Mouse (Mus musculus): ENCODE measurements around the gene Azin2.

Azin2 gene

DNA sequence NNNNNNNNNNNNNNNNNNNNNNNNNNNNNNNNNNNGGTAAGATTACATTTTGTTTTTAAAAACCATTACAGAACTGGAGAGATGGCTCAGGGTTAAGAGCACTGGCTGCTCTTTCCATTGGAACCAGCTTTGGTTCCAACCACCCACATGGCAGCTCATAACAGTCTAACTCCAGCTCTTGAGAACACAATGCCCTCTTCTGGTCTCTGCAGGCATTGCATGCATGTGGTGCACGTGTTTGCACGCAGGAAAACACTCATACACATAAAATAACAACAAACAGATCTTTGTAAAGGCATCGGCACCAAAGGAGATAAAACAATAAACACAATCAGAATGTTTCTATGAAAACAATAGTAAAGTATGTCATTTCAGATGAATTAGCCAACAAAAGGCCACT lies 19.9 kb downstream of the Azin2 start:
- no peak for DNase-seq (ENCODE audit: low read depth, low spot score)

DNA sequence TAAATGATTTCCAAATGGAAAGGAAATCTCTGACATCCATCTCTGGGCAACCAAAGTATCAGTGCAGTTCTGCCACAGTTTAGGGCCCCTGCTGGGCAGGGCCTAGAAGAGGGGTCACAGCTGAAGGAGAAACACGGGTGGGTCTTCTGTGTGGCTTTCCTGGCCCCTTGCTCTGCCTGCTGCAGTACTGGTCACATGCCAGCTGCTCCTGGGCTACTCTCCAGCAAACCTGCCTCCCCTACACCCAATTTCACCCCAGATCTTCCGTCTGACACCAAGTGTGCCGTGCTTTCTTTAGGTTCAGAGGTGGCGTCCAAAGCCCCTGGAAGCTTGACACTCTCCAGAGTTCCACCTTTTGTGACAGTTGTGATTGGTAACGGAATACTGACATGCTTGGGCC lies 26.6 kb downstream of the Azin2 start:
- no peak for DNase-seq (ENCODE audit: low read depth, low spot score)

DNA sequence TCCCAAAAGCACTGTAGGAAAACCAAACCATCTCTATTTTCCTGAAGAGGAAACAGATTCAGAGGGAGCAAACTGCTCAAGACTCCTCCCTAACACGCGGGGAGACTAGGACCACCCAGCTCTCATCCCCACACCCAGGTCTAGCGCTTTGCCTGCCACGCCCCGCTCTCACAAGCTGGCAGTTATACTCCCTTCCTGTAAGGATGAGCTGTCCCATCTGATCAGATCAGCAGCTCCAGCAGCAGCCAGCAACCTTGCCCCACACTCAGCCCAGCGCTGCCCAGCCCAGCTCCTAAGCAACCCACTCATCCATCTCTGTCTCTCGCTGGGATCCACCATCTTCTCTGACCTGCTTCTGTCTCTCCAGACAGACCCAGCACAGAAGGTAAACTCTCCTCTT lies 29.5 kb downstream of the Azin2 start:
- DNase-seq (ENCODE audit: low read depth, low spot score) = no peak

DNA sequence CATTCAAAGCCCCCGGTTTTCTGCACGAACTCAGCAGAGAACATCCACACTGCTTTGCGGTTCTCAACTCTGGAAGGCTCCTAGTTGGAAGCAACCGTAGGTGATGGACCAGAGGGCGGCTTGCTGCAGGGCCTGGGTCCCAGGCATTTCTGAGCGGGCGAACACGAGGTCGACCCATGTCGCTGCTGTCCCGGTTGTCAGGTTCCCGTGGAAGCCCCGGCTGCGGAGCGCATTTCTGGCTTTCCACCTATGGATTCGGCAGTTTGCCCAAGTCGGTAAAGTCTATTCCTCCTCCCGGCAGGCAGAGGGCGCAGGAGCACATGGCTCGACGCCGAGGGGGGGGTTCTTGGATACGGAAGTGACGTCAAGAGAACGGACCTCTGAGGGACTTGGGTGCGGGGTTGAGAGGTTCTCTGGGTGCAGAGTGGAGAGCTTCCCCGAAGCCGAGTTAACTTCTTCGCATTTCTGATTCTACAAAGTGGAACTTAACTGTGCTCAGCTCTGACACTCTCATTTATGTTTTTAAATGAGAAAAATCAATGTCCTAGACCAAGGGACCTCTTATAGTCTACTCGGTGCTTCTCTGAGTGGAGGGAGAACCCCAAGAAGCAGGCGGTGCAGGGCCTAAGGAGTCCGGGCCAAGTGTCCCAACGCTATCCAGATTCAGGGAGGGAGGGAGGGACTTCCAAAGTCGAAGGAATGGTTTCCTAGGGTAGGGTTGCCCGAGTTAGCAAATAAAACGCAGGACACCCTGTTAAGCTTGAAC lies 37.2 kb downstream of the Azin2 start:
- DNase-seq (ENCODE audit: low read depth, low spot score) = peak; percentile 88

DNA sequence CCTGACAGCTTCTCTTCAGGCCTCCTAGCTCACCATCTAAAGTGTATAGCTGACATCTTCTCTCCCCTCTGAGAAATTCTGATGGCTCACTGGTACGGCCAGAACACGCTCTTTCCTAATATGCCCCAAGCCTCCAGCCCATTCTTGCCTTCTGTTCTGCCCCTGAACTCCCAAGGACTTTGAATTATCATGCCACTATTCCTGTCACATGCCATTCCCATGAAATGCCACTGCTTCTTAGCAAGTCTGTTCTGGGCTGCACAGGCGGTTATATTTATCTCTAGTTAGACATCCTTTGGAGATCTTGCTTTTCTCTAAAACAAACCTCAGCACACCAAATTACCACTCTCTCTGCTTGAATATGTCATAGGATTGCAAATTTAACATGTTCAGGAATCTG lies 38.6 kb downstream of the Azin2 start:
- no peak for DNase-seq (ENCODE audit: low read depth, low spot score)

DNA sequence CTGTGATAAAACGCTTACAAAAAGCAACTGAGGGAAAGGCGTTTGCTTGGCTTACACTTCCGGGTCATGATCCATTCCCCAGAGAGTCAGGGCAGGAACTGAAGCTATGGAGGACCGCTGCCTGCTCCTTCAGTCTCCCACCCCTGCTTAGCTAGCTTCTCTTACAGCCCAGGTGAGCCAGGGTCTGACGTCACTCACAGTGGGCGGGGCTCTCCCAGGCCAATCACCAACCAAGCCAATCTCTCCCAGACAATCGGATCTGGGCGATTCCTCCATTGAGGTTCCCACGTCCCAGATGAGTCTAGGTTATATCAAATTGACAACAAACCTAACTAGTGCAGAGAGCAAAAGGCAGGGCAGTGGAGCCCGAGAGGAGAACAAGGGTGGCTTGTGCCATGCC lies 43.1 kb downstream of the Azin2 start:
- no peak for DNase-seq (ENCODE audit: low read depth, low spot score)

DNA sequence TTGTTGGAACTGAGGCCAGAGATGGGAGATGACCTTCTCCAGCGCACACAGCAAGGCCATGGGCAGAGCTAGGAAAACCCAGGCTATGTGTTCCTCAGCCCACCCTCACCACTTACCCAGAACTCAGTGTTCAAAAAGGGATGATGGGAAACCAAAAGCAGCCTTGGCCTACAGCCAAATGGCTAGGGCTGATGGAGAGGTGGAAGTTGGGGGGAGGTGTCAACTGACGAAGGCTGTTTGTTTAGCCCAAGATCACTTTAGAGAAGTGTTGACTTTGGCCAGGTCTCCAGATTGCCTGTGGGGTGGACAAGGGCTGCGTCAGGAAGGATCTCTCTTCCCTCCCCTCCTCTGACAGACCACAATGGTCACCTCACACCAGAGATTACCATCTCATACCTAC lies 44.1 kb downstream of the Azin2 start:
- no peak for DNase-seq (ENCODE audit: low read depth, low spot score)

DNA sequence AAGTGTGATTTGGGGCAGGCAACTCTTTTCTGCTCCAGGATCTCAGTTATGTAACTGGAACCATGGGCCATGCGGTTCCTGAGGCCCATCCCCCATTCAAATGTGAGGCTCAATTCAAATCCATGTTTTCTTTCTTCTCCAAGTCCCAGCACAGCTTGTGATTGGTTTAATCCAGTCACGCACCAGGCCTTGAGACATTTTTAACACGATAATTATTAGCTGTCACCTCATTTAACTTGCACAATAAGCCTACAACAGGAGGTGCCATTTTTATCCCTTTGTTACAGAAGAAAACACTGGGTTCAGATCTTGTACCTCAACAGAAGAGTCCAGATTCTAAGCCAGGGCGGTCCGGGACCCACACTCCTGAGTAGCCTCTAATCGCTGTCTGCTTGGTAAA lies 44.5 kb downstream of the Azin2 start:
- no peak for DNase-seq (ENCODE audit: low read depth, low spot score)

DNA sequence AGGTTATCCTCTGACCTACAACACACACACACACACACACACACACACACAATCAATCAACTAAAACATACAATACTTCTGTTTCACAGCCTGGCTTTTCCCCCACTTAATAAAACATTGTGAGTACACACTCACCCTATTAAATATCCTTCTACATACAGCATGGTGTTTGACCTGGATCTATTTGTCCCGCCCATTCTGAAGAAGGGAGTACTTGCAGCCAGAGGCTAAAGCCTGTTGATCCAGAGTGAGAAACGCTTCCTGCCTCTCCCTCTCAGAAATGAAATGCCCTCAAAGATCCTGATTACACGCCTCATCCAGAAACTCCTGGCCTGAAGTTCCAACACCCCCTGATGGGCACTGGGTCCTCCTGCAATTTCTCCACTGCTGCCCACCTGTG lies 45.1 kb downstream of the Azin2 start:
- no peak for DNase-seq (ENCODE audit: low read depth, low spot score)

DNA sequence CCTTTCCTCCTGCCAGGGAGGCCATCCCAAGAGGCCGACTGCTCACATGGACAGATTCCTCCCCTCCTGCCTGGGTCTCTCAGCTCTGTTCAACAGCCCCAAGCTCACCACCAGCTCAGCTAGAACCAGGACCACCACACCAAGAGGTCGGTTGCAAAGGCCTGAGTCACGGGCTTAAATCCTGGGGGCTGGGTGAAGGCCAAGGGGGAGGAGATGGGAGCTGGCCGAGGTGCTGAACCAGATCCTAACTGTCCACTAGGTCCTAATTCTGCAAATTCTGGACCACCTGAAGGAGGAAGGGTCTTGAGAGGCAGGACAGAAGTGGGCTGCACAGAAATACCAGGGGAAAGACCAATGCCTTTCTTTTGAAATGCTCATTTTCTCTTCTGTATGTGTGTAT lies 48.4 kb downstream of the Azin2 start:
- no peak for DNase-seq (ENCODE audit: low read depth, low spot score)

DNA sequence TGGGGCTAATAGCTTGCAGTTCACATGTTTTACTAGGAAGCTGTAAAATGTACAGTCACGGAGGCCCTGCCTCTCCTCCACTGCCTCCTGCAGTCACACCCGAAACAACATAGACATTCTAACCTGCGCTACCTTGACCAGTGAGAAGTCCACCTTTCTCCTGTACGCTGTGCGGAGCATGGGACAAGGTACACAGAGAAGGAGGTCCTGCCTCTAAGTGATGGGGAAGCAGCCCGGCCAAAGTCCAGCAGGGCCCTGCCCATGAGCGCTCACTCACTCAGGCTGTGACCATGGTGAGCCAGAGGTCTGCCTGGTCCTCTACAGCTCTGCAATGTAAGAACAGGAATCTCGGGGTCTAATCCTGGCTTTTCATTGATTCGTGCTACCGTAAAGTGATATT lies 50.2 kb downstream of the Azin2 start:
- DNase-seq (ENCODE audit: low read depth, low spot score) = no peak

DNA sequence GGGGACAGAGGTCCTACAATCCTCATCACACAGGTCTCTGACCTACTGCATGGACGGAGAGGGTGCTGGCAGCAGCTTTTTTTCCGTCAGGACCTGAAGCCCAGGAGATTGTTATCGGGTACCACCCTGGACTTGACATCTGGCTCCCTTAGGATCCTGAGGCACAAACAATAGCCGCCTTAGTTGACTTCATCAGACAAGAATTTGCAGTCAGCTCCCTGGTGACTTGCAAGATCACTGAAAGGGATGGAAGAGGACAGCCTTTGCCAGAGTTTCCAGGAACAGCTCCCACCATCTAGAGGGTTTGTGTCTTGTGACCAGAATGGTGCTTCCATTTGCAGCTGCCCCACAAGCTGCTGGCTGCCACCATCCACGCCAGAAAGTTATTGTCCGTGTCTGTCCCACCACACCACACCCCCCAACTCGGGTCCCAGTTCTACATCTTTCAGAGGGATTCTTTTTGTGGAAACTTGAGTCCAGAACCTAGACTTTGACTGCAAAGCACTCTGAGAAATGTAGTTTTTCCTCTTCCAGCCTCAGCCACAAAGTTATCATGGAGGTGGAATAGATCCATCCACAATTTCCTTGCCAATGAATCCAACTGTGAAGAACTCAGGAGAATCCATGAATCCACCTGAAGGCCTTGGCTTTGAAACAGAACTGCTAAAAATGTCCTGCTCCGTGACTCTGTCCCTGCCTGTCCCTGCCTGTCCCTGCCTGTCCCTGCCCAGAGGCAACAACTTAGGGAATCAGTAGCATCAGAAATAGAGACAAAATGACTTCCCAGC lies 51.8 kb downstream of the Azin2 start:
- no peak for DNase-seq (ENCODE audit: low read depth, low spot score)

DNA sequence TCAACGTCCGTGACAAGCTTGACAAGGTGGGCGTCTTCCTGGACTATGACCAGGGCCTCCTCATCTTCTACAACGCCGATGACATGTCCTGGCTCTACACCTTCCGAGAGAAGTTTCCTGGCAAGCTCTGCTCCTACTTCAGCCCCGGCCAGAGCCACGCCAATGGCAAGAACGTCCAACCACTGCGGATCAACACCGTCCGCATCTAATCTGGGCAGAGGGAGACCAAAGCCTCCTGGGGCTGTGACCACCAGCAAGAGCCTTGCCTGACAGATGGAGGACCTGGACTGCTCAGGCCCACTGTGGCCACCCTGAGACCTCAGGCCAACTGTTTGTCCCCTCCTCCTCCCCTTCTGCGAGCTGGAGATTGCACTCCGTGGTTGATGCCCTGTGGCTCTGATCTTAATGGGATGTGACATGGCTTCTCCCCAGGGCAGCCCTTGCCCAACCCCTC lies 52.8 kb downstream of the Azin2 start:
- no peak for DNase-seq (ENCODE audit: low read depth, low spot score)

DNA sequence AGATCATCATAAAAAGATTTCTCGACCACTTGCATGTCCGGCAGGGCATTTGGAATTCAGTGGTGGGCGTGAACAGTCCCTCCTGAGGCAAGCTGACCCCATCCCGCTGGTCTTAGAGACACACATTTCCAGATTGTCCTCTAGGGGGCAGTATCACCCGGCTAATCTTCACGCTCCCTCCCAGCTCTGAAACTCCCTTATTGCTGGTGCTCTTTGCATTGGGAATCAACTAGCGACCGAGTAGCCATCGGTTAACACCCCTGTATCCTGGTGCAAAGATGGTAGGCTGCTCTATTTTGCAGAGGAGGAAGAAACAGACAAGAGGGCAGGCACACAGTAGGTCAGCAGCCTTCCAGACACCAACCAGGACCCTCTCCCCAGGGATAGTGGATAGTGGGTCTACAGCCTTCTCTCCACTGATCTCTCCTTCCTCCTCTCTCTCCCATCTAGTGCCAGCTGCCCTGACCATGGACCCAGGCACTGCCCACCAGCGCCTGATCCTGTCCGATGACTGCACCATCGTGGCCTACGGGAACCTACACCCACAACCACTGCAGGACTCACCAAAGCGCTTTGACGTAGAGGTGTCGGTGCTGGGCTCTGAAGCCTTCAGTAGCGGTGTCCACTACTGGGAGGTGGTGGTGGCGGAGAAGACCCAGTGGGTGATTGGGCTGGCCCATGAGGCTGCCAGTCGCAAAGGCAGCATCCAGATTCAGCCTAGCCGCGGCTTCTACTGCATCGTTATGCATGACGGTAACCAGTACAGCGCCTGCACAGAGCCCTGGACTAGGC lies 53.5 kb downstream of the Azin2 start:
- DNase-seq (ENCODE audit: low read depth, low spot score) = peak; percentile 43

DNA sequence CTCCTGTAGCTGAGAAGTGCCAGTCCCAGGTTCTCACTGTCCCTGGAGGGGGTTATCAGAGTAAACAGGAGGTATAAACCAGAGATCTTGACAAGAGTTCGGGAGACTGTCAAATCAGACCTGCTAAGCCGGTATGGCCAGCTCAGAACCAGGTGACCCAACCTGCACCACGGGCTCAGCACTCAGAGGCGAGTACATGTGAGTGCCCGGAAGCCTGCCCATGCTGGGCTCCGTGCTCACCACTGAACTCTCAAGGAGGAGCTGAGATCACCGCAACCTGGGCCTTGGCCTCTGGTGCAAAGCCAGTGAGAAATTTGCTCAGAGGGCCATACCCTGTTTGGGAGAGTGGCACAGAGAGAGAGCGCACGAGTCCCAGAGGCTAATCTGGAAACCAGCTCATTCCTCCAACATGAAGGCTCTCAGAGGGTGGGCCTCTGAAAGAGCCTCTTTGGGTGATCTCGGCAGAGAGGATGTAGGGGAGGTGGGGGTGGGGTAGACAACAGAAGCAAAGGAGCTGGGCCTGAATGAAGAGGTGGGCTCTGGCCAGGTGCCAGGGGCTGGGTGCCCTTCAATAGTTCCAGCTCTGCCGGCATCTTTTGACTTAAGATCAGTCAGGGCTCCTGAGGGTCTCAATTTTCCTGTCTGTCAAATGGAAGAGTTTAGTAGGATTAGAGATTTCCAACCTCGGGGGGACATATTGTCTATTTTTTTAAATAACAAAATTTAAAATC lies 54.8 kb downstream of the Azin2 start:
- no peak for DNase-seq (ENCODE audit: low read depth, low spot score)

DNA sequence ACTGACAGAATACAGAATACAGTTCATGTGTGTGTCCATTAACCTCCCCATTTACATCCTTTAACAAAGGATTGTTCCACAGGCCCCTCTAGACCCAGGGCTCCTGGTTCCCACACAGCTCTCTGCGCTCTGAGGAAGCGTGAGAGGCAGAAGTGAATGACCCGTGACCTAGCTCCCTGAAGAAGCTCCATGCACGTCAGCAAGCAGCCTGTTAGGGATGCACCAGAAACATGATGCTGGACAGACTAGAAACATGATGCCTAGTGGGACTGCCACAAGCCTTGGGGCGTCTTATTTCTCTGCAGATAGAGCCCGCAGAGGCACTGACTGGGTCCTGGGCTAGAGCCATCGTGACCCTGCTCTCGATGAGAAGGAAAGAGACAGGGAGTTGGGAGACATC lies 55.5 kb downstream of the Azin2 start:
- no peak for DNase-seq (ENCODE audit: low read depth, low spot score)

DNA sequence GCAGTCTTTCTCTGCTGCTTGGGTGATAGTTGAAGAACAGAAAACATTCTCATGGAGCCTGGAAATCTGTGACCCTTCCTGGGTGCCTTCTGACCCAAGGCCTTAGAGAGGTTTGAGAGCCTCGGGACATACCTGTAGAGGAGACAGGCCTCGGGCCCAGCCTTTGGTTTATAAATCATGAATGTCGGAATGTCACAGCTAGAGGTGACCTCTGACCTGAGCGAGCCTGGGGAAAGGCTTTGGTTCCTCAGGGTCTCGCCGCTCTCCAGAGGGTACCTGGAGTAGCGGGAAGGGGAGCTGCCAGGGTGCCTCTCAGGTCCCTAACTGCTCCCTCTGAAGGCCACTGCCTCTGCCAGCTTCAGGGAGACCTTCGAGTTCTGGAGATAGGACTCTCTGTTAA lies 57.0 kb downstream of the Azin2 start:
- DNase-seq (ENCODE audit: low read depth, low spot score) = no peak

DNA sequence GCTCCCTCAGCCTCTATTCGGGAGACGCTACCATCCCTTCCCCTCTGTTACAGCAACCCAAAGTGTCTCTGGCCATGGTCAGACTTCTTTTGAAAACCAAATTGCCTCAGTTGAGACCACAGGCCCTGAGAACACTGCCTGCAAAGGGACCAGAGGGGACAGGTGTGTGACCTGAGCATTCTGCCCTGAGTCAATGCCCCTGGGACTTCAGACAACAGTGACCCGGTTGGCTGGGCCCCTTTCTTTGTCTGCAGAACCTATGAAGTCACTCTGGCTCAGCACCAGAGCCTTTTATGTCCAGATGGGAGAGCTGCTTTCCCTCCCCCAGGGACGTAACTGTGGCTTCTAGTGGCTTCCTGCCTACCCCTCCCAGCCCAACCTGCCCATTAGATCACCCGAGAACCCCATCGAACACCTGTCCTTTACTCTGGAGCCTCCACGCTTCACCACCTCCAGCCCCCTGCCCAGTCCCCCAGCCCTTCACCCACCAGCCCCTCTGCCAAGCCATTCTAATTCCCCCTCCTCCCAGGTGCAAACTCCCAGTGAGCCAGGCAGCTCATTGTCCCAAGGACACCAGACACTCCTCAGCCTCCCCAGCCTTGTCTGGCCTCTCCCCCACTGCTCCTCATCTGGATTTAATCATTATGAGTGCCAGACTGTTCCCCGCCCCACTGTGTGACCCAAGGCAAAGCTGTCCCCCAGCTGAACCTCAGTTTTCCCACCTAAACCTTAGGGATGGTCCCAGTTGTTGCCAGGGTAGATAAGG lies 58.0 kb downstream of the Azin2 start:
- no peak for DNase-seq (ENCODE audit: low read depth, low spot score)

DNA sequence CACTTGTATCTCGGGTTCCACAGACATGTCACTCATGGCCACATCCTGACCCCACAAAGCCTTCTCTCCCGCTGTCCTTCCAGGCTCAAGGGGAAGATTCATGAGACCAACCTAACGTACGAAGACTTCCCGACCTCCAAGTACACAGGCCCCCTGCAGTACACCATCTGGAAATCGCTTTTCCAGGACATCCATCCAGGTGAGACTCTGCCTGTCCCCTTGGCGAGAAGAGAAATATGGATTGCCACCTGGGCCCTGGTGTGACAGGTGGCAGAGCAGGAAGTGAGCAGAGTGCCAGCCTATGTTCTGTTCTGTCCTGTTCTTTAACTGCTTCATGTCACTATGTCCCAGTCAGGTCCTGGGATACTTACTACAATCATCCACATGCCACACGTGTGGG lies 59.9 kb downstream of the Azin2 start:
- no peak for DNase-seq (ENCODE audit: low read depth, low spot score)

DNA sequence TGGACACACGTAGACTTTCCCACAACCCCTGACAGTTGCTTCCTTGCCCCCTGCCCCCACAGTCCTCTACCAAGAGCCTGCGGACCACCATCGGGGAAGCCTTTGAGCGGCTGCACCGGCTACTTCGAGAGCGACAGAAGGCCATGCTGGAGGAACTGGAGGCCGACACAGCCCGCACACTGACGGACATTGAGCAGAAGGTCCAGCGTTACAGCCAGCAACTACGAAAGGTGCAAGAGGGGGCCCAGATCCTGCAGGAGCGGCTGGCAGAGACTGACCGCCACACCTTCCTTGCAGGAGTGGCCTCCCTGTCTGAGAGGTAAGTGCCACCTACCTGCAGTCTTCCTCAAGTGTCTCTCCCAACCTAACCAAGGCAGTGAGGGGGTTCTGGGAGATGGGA lies 61.8 kb downstream of the Azin2 start:
- no peak for DNase-seq (ENCODE audit: low read depth, low spot score)

DNA sequence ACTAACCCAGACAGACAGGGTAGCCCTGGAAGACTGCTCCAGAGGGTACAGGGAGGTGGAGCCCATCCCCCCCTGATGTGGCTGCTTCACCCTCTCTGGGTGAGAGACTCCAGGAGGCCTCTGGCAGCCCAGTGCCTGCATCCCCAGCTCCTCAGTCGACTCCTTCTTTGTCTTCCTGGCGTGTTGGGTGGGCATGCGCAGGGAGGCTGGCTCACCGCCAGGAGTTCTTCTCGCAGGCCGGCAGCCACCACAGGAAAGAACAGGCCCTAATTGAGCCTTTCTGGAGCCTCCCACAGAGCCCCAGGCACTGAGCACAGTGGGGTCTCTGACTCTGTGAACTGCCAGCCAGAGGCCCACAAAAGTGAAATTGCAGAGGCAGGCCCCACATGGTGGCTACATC lies 62.9 kb downstream of the Azin2 start:
- no peak for DNase-seq (ENCODE audit: low read depth, low spot score)
